Mouse (Mus musculus) embryo, embryonic 11.5 days (tissue): ENCODE measurements around the gene Cdk5.

Source experiments
- DNase-seq: peaks from one replicate; pipeline ENCODE4 v3.0.0-alpha.2; 2012; ENCODE audit warnings: low read depth, low spot score

The Cdk5 gene

DNA sequence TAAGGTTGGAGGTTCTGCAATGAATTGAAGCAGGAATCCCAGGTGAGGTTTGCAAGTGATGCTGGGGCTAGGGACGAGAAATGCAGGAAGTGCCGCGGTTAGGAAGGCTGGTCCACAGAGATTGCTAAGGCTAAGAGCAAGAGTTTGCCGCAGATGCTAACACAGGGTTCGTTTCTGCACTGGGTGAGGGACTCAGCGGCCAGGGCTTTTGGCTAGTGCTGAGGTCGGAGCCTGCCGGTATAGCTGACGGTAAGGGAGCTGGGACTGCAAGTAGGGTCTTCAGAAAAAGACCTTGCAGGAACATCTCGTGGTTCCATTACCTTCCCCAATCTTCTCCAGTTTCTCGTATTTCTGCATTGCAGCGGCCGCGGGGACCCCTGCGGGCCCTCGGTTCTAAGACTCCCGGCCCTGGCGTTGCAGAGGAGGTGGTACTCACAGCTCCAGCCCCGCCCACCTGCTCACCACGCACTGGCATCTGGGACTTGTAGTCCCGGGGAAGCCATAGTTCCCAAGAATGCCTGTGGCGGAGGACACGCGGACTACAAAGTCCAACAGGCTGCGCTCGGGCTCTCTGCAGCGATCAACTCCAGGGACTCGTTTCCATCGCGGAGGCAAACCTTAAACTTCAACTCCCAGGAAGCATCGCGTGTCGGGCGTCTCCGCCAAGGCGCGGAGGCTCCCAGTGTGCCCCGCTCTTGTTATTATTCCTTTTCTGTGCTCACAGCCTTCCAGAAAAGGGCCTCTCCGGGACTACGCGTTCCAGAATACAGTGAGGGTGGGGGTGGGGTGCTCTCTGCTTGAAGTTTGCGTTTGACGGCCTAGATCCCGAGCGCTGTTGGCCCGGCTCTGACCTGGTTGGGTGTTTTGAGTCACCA is at the start of gene Cdk5, which contains the start of gene Slc4a2:
TSS of gene Cdk5 (minus strand) at position 402 of the 875 bp plus-strand sequence.
TSS of gene Slc4a2 (plus strand) at position 709 of the 875 bp plus-strand sequence.
- DNase-seq, result peak; percentile 98

DNA sequence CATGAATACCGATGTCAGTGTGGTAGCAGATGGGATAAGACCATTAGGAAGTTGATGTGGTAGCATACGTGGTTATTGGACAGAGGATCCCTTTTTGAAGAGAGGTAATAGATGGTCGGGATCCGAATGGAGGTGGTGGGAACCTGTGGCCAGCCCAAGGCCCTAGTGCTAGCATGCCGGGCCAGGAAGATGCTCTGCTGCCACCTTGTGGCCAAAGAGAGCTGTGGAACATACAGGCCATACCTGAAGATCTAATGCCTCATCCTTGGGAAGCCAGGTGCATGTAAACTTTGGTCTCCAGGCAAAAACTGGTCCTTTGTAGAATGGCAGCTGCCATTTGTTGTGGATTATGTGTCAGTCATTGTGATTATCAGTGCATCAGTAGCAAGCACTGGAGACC is 47.3 kb upstream of the Cdk5 start:
- peak; percentile 70 for DNase-seq

DNA sequence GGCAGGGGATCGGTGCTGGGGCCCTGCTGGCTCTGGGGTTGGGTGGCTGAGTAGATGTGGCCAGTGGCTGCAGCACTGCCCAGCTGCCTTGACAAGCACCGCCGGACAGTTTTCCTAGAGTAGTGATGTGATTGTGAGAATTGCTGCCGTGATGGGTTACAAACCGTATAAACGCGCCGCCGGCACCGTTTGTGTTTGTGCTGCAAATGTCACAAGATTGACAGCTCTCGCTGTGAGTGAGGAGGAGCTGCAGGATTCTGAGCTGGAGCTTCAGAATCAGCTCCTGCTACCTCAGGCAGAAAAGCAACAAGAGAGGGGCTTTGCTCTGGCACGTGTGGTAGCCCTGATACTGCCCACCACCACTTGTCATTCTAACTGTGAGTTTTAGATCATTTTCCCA is 43.4 kb upstream of the Cdk5 start:
- DNase-seq, result no peak

DNA sequence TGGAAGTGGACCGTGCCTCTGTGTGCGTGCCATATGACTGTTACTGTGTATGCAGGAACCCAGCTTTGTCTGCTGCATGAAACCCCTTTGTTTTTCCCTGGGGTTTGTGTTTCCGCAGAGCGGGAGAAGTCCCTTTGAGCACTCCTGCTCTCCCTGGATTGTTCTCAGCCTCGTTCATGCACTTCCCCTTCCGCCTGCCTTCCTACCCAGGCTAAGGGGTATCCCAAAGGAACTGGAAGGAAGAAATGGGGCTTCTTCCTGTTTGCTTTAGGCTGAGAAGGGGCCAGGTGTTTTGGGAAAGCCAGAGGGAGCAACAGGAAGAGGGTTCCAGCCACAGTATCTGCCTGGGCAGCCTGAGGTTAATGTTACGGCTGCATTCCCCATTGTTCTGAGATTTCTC is 32.3 kb upstream of the Cdk5 start:
- DNase-seq, result no peak

DNA sequence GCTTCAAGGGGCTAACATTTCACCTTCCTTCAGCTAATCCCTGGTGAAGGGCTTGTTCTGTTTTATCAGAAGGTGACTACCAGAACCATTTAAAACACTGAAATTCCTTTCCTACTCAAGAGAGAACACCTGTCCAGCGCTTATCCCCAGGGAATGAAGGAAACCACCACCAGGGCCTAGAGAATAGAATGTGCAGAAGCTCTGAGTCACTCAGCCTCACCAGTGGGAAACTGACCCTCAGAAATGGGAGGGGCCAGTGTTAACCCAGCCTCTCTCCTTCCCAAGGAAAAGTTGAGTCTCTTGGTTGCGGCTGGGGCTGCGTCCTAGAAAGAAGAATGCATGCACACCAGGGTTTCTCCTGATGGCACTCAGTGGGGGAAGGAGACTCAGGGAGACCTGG is 31.7 kb upstream of the Cdk5 start:
- no peak for DNase-seq

DNA sequence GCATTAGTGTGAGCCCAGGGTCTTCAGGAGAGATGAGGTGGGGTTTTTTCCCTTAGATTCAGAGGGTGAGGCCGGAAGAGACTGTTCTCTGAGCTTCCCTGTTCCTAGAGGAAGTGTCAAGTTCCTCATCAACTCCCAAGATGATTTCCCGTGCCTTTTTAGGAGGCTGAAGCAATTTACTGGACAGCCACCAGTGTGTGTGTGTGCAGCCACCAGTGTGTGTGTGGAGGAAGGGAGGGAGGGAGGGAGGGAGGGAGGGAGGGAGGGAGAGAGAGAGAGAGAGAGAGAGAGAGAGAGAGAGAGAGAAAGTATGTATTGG is 30.6 kb upstream of the Cdk5 start:
- no peak for DNase-seq

DNA sequence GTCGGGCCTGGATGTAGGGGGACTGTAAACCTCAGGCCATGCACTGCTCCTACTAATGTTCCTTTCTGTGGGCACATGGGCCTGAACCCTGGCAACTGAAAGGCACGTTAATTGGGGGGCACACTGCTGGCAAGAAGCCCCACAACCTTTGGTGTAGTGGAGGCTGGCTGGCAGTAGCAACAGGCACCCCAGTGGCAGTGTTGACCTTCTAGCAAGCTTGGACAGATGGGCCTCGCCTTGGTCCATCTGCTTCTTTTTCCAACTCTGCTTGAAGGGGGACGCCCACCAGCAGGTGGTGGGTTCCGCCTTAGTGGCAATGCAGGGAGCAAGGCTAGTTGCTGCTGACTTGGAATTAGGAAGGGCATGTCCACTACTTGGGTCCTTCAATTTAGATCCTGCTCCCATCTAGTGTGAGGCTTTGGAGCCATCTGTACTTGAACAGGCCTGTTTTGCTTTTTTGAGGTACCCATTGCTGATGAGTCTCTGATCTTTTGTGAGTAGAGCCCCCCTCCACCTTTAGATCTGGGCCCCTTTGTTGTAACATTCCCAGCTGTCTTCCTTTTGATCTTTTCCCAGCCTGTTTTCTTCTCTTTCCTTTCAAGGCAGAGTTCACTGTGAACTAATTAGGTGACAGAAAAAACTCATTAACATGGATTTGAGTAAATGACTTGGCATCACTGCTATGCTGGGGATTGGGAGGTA is 30.1 kb upstream of the Cdk5 start:
- DNase-seq, result no peak

DNA sequence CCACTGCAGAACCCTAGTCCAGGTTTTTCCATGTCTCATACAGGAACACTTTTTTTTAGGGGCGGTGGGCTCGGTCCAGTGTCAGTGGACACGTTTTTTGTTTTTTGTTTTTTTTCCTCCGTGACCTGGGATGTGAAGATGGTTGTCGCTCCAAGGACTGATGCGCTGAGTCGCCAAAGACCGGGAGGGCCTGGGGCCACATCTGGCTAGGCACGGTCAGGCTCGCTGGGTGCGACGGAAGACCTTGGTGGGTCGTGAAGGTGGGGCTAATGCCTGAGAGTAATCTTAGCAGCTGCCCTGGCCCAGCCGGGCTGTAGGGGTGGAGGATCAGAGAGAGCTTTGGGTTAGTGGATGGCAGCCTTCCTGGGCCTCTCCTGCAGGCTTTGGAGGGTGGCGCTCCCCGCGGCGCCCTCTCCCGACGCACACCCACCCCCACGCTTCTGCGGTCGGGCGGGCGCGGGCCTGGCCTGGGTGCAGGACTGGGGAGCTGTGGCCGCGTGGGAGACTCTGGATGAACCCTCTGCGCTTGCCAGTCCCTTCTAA is 29.4 kb upstream of the Cdk5 start:
- no peak for DNase-seq

DNA sequence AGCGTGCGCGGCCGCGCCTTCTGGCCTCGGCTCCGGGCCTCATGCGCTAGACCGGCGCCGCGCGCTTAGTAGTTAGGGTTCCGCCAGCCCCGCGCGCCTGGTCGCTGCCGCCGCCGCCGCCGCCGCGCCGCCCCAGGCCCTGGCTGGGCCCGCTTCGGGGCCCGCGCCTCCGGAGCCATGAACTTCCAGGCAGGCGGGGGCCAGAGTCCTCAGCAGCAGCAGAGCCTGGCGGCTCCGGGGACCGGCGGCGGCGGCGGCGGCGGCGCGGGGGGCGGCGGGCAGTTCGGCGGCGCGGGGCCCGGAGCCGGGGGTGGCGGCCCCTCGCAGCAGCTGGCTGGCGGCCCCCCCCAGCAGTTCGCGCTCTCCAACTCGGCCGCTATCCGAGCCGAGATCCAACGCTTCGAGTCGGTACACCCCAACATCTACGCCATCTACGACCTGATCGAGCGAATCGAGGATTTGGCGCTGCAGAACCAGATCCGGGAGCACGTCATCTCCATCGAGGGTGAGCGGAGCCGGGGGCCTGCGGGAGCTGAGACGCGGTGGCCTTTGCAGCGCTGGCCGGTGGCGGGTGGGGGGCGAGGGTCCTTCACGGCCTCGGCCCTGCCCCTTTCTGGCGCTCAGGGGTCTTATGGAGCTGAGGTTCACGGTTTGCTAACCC is 28.8 kb upstream of the Cdk5 start, which contains the start of gene Agap3:
TSS of gene Agap3 (plus strand) at position 148 of the 661 bp plus-strand sequence.
- DNase-seq, result no peak

DNA sequence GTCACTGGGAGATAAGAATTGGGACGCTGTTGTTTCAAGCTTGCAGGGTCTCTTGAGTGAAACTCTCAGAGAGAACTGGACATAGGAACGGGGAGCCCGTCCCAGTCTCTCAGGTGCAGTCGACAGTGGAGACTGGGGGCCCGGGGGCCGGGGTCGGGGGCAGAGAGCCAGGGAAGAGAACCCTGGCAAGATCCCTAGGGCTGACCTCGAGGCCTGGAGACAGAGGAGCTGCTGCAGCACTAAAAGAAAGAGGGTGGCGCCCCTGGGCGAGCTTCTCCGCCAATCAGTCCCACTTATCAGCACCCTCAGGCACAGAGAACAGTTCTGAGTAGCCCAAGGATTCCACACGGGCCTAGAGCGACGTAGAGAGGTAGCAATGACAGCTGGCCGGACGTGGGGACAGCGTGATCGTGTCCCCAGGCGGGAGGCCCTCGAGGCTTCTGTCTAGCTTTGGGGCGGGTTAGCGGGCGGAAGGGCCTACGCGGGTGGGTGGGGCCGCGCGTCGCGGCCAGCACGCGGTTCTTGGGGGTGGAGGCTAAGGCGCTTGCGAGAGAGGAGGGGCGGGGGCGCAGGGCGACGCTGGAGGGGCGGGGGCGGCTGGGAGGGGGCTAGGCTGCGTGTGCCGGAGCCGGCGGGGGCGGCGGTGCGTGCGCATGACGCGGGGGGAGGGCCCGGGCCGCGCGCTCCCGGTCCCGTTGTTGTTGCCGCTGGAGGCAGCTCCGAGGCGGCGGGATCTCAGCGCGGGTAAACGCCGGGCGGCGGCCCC is 28.1 kb upstream of the Cdk5 start:
- peak; percentile 73 for DNase-seq

DNA sequence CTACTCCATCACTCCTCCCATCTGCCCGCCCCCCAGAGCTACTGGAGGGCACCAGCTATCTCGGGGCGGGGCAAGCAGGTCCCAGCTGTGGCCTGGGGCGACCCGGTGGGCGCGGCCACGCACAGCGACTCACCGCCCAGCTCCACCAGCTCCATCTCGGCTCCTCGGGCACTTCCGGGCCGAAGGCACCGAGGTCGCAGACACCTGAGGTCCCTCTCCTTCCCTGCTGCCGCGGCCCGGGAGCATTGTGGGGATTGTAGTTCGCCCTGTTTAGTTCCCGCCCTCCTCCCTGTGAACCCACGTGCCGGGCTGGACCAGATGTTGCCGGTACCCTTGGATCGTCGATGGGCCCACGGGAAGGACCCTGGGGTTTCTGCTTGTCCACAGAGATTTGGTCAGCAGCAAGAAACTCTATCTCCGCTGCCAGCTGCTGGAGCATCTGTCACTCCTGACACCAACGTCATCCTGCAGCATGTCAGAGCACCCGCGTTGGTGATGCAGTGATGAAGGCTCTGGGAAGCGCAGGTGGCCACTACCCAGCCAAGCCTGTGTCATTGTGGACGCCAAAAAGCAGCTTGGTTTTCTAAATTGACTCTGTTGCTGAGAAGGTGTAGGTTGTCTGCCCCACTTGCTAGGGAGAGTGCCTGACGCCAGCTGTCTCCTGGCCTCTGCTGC is 24.4 kb upstream of the Cdk5 start, which contains the start of gene Tmub1:
TSS of gene Tmub1 (minus strand) at position 231 of the 675 bp plus-strand sequence.
- DNase-seq, result no peak

DNA sequence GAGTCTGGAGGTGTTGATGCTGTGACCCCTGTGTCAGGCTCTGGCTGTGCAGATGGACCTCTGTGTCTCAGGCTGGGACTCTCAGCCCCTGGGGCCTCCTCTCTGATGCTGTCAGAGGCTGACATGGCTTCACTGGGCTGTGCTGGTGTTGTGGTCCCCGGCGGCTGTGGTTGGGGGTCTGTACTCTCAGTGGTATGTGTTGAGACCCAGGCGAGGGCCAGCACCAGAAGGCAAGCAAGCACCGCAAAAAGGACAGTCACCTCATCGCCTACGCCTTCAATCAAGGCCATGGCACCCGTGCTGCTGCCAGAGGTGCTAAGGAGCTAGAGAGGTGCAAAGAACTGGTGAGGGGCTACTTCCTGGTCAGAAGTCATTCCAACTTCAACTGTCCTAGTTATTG is 23.3 kb upstream of the Cdk5 start:
- DNase-seq, result no peak

DNA sequence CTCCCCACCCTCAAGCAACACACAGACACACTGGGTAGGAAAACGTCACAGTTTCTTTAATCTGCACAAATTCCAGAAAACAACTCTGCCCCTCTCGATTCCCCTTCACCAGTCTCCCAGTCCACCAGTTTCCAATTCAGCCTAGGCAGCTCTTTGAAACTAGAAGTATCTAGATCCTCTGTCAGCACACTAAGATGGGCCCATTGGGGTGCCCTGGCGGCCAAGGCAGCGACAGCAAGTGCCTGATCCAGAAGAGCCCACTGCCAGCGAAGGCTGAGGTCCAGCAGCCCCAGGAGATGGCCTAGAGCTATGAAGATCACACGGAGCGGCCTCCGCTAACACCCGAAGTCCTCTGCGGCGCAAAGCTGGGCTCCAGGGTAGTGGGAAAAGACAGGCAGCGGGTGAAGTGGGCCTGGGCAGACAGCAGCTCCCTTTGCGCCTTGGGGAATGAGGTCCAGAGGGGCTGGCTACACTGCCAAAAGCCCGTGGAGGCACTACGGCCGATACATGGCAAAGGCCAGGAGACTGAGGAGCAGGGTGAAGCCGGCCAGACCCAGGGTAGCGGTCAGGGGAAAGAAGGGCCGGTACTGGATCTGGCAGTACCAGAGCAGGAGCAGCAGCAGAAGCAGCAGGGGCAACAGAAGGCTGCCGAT is 22.2 kb upstream of the Cdk5 start:
- DNase-seq, result no peak

DNA sequence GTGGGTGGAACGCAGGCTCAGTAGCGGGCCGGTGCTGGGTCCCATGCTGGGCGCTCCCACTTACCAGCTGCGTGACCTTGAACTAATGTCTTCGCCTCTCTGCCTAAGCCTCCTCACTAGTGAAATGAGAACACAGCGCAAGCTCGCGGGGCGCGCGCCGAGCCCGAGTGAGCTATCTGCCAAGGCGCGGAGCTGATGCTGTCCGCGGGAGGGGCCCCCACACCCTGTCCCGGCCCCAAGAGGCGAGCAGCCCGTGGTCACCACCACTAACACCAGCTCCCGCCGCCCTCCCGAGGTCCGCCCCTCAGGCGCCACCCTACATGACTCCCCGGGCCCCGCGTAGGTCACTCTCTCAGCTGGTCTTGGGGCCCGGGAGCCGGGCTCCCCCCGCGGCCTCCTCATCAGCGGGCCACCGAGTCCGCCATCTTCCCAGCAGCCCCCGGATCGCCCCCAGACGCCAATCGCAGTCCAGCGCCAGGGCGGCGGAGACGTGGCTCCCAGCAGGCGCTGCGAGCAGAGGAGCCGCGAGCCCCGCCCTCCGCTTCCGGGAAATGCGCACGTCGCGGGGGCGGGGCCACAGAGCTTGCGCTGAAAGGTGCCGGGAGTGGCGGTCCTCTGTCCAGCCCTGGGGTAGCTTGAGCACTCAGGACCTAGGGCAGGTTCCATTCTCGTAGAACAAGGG is 21.6 kb upstream of the Cdk5 start, which contains the start of gene Fastk:
TSS of gene Fastk (minus strand) at position 542 of the 682 bp plus-strand sequence.
- peak; percentile 87 for DNase-seq

DNA sequence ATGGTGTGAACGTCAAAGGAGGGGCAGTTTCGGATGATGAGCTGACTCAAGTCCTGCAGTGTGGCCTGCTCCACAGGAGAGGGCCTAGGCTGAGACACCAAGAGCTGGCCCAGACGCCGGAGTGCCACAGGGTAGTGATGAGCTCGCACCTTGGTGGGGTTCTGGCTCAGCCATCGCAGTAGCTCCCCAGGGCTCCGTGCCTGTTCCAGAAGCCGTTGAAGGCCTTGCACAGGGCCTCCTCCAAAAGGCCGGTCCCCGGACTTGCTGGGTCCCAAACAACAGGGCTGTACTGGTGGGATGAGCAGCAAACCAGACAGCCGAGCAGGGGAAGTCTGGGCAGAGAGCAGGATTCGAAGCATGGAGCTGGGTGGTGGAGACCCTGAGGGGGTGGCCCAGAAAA is 20.6 kb upstream of the Cdk5 start:
- DNase-seq, result no peak

DNA sequence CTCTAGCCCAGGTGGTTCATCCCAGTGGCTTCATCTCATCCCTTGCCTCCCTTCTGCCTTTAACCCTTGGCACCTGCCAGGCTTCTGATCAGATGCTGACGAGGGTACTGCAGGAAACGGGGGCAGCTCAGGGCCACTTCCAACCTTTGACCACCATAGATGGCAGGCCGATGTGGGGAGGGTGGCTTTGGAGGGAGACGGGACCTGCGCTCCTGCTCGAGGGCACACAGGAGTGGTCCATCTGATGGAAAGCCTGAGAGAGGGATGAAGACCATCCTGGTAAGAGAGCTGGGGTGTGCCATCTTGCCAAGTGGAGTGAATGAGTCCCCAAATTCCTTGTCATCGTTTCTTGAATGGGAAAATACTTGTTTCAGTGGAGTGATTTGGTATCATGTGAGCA is 19.9 kb upstream of the Cdk5 start:
- no peak for DNase-seq

DNA sequence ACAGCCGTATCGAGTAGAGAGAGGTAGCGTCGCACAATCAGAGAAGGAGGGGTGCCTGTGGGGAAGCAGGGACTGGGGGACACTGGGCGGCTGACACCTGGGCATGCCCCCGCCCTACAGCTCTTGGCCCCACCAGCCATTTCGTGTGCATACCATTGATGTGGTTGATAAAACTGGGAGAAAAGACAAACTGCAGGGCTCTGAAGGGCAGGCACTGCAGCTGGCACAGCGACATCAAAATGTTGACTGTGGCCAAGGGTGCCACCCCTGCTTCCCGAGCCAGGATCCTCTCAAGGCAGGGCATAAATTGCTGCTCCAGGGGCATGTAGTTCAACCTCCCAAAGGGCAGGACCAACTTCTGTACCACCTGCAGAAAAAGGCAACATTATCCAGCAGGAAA is 18.7 kb upstream of the Cdk5 start:
- no peak for DNase-seq

DNA sequence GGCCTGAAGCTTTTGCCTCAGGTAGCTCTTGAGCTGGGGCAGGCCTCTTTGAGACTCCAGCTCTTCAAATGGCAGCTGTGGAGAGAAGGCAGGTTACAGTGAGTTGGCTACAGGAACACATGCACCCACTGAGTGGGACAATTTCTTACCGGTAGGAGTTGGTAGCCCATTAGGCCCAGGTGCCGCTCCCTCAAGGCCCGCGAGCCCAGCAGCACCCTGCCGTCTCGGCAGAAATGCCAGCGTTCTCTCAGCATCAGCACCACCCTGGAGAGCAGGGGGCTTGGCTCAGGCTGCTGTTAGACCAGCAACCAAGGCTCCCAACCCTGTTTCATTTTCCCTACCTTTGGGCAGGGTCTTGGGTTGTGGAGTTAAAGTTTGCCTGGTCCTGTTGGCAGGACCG is 17.9 kb upstream of the Cdk5 start:
- no peak for DNase-seq

DNA sequence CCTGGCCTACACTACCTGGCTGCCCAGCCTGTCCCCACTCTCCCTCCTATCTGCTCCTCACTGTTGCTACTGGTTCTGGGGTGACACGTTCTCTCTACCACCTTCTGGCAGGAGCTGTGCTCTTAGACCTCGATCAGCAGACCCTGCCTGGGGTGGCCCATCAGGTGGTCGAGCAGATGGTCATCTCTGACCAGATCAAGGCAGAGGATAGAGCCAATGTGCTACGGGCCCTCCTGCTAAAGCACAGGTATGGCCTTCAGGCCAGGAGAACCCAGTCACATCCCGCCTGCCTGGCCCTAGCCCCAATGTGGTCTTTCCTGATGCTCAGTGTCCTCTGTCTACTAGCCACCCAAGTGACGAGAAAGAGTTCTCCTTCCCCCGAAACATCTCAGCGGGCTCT is 10.7 kb upstream of the Cdk5 start:
- DNase-seq, result no peak

DNA sequence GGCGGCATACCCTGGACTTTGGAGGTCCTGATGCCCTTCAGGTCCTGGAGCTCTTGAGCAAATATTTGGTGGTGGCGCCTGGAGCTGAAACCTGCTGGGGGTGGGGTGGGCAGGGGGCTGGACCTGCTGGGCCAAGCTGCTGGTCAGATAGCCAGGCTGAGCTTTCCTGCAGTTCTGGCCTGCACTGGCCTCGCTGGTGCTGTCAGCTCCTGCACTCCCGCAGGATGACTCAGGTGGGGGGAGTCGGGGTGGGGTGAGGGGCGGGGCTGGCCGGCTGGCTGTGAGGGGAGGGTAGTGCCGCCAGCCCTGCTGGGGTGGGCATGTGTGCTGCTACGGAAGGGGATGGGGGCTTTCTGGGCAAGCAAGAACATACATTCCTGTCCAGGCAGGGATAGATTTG is 5.3 kb upstream of the Cdk5 start:
- DNase-seq, result no peak
